Mouse (Mus musculus) urinary bladder, adult 2 months (tissue): ENCODE measurements around the gene Kcnq2. TPM values are rescaled to one million over a fixed set of nuclear protein-coding genes. Genes with fewer than 3 reads are reported as not detected.

Experiments used
- DNase-seq: peaks from one replicate; pipeline ENCODE4 v3.0.0; 2022; ENCODE audit warnings: low spot score
- polyA plus RNA-seq: library from polyadenylated mRNA; depleted of rRNA; stranded (reverse); fragments of >200 nt; gene quantifications from 2 replicates; pipeline ENCODE4 v1.2.3, GENCODE M21; 2012

Kcnq2 gene
- polyA plus RNA-seq, 1 experiment, result 0.07 TPM

DNA sequence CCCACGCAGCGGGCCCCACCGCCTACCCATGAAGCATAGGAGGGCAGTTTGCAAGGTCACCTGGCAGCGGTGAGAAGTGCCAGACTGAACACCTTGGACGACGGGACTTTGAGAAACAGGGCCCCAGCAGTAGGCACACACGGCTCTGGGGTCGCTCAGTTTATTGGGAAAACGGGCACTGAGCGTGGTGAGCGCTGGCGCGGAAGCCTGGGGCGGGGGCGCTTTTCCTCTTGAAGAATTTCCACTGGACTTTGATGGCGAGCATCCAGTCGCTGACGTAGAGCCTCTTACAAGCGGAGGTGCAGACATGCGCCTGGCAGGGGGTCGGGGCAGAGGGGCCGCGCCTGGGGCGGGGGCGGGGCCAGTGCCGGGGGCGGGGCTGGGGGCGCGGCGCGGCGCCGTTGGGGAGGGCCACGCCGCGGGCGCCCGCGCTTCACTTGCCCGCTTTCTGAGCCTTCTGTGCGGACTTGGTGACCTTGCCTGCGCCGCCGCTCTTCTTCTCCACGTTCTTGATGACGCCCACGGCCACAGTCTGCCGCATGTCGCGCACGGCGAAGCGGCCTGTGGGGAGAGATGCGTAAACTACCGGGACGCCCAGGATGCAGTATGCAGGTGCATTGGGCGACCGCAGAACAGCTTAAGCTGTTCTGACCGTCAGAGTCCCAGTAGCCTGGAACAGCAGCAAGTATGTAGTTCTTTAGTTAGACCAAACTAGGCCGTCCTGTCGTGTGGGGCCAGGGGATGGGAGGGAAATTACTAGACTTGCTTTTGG is 12.6 kb upstream of the Kcnq2 start:
- DNase-seq, result no peak

DNA sequence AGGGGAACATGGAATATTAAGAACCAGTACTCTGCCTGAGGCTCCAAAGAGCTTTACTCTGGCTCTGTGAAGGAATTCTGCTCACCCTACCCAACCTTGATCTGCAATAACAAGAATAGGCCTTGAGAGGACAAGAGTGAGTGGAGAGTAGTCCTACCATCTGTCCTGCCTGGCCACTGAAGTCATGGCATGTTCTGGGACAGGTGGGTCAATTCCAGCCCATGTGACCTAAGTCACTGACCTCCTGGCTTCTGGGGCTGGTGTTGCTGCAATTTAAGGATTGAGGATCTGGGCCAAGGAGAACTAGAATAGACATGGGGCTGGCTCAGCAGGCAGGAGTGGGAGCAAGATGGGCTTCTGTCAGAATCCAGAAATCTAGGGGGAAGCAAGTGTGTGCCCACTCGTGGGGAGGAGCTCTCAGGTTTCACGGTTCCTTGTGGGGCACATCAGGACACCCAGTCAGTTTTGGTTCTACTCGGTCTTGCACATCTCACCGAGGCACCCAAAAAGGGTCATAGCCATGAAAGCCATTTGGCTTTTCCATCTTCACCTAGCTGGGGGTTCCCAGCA is 12.0 kb upstream of the Kcnq2 start:
- DNase-seq, result no peak

DNA sequence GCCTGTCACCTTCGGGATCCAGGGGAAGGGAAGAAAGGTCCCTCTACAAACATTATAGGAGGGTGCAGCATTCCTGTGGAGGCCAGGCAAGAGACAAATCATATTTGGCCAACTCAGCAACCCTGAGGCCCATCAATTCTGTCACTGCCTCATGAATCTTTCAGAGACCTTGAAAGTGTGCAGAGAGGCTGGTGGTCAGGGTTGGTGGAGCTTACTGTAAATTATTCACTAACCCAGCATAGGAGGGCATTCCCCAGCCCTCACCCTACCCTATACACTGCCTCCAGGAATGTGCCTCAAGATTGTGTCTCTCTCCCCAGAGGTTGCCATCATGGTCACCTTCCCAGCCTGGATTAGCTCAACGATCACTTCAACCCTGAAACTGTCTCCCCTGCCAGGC is 9.6 kb upstream of the Kcnq2 start:
- no peak for DNase-seq

DNA sequence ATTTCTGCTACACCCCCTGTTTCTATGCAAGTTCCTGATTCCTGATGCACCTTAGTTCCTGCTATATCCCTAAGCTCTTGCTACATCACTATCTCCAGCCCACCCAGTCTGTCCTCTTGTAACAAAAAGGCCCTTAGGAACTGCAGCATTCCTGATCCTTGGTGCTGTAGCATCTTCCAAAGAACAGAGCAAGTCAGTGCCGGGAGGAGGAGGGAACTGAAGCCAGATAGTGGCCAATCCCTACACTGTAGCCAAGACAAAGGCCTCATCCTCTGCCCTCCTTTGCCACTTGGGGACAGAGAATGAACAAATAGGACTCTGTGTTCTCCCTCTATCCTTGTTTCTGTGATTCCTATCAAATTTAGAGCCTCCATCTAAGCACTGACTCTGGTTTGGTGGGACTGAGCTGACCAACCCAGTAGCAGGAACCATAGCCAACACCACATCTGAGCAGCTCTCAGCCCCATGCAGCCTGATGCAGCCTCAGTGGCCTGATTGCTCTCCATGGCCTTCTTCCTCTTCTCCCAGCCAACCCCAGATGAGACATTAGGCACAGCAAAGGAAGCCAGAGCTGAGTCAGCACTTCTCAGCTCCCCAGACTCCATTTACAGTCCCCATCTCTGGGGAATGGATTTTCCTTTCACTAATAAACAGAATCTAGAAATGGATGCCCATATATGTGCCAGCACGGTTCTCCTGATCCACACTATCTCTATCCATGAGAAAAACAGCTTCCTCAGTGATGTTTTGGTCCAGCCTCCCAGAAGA is 8.6 kb upstream of the Kcnq2 start:
- DNase-seq, result no peak

DNA sequence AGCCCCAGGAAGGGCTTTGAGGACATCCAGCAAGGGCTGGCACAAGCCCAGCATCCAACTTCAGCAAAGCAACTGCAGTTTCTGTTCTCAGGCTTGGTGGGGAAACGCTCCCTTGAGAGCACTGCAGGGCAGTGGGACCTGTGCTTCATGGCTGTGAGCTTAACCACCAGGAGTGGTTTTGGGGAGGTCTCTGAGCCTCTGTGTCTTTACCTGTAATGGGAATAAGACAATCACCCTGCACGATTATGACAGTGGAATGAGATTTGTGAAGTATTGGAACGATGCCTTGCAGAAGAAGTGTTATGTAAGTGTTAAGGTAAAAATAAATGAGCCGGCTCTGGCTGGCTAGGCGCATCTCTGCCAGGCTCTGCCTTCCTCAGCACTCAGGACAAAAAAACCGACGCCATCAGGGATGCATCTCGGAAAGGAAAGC is 7.6 kb upstream of the Kcnq2 start:
- DNase-seq, result no peak

DNA sequence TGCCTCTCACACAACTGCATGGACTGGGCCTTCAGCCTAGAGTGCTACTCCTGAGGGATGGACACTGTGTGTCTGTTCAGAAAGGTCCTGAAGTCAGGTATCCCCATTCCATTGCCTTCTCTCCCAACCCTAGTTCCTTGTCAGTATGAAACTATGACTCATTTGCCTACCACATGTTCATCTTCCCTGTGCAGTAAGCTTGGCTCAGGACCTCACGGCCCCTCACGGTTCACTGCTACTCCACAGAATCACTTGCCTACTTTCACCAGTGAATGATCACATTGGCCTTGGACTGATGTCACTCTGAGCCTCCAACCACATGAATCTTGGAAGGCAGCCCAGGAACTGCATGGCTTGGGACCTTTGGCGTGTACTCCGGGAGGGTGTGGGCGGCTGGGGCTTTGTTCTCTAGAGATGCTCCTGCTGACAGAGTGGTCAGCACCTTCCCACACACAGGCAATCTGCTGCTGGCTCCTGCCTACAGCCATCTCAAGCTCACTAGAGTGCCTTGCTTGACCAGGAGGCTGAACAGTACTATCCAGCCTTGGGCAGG is 4.6 kb upstream of the Kcnq2 start:
- DNase-seq, result no peak

DNA sequence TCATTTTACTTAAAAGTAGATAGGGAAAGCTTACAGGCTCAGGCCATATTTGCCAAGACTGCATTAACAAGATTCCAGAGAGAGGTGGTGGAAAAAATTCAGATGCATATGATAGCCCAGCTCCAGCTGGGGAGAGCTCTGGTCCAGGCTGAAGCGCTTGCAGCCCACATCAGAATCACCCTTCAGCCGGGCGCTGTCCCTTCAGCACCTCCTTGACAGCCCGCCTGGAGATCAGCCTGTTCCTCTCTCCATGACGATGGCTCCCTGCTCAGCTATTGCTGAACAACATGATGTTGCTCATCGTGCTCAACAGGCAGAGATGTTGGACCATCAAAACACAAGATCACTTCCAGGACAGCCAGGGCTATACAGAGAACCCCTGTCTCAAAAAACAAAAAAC is 1.8 kb upstream of the Kcnq2 start:
- DNase-seq, result no peak

DNA sequence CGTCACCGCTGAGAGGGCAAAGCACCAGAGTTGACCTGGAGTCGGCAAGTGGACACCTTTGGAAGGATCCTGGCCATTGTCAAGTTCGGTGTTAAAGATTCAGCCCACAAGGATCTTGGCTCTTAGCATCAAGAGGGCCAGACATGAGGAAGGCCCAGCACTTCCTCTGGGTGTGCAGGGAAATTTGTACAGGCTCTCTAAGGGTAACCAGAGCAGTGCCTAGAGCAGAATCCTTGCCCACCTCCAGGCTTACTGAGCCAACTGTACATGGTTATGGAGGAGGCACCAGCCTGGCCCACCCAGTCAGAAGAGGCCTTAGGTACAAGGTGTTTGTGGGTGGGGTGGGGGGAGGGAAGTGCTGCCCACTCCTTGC is 332 bp upstream of the Kcnq2 start:
- DNase-seq, result no peak

DNA sequence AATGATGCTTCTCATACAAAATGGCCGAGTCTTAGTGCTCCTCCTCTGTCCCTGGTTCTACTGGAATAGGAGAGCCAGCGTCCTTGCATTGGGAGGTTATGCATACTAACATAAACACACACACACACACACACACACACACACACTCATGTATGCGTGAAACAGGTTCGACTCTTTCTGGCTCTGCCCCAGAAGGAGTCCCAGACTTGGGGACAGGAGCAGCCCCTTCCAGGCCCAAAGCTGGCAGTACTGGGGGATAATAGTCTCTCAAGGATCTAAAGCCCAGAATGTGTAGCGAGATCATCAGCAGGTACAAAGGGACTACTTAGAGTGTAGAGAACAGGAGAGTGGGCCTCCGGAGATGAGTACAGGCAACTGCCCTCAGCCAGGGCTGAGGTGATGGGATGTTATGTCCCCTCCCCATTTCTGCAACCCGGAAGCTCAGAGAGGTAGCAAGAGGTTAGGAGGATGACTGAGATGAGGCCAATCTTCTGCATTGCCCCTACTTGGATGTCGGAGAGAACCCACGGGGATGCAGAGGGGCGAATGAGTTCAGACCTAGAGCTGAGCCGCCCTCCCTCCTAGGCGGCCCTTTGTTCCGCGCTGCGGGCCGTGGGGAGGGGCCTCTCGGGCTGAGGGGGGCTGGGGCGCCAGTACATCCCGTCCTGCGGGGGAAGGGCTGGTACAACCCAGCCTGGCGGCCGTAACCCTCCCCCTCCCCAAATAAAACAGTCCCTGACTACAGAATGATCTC is 1.1 kb downstream of the Kcnq2 start:
- no peak for DNase-seq

DNA sequence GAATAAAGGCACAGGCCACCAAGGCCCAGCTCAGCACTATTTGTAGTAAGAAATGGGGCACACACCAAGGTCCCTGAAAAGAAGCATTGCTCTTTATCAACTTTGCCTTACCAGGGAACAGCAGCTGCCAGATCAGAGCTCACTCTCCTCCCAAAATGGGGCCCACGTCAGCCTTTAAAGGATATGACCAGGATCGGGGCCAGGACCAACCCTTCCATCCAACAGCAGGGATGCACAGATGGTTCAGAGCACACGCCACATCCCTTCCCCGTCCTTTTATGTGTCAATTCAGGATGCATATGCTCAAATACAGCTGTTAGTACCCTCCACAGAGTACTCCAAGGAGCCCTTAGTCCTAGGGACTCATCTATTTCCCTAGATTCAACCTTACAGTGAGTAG is 4.9 kb downstream of the Kcnq2 start:
- no peak for DNase-seq

DNA sequence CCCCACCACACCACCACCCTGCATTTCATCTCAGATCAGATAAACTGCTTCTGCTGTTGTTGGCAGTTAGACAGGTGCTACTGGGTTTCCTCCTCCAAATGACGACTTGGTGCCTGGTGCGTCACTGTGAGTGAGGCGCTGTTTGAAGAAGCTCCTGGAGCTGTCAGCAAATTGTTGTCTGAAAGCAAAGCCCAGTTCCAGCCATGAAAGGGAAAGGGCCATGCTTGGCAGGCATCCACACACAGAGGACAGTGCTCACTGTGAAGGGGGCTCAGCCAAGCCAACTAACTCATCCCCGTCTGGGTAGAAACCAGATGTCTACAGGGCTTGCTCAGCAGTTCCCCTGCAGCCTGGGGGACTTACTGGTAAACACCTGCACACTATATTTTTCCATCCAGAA is 6.1 kb downstream of the Kcnq2 start:
- no peak for DNase-seq

DNA sequence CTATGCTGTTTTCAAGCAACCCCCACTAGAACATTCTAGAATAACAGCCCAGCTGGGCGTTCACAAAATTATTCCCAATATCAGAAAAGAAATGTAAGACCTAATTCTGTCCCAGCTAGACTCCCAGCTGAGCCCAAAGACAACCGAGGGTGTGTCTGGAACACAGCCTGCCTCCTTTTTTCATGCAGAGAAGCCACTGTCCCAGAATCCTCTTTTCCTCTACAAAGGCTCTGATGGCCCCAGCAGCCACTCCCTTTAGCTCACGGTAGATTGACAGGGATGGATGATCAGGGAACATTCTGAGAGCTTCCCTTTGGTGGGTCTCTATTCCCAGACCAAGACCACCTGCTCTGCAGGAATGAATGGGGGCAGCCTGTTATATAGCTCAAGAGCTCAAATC is 7.3 kb downstream of the Kcnq2 start:
- no peak for DNase-seq

DNA sequence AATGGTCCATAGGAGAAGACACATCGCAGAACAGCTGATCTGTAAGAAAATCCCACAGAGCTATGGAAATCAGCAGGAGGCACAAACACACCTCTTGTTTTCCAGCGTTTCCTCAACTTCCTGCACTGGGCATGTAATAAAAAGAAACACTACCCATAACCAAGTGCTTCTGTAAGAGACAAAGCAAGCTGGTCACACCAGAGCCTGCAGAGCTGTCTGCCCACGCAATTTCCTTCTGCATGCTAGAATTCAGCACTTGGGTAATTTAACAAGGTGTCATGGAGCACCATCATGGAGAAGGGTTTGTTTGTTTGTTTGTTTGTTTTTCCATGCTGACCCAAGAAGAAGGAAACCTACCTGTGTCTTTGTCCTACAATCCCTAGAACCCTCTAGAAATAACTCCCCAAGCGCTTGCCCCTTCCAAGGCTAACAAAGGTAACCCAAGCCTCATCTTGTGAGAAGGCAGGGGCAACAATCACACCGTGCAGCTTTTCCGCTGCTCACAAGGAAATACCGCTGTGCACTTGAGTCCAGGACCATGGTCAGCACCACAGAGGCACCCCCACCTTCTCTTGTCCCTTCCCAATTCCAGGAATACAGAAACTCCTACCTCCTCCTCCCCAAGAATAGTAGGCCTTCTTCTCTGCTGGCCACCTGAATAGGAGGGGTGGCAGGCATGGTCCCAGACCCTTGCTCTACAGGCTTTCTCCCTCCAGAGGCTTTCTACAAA is 9.2 kb downstream of the Kcnq2 start:
- no peak for DNase-seq

DNA sequence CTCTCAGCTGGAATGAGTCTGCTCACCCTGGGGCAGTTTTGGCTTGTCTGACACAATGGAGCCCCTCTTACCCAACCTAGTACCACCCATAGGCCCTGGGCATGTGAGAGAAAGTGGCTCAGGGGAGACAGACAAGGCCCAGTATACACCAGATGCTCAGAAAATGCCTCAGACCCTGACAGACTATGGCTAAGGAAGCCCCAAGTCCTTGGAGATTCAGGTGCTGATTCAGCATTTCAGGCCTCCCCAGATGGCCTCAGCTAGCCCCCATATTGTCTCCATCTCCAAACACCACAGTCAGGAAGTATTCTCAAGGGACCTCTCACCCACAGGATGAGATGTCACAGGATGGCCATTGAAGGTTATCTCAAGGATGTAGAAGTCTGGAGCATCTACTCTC is 12.5 kb downstream of the Kcnq2 start:
- DNase-seq, result no peak

DNA sequence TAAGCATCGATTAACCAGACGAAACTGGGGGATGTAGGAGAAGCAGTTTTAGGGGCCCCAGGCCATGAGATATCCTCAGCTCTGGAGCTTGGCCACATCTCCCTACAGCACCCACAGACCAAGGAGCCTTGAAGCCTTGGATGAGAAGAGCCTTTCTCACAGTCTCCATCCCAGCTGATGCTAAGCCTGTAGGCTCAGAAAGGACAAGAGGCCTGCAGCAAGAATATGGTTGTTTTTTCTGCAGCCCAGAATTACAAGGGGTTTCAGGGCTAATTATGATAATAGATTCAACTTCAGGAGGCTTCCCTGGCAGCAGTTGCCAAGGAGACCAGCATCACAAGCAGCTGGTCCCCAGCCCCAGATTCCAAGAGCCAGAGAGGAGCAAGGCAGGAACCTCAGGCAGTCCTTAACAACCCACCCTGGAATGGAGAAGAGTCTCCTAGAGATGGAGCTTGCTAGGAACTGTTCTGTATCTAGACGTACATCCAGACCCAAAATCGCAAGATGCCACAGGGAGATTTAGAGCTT is 14.1 kb downstream of the Kcnq2 start:
- DNase-seq, result no peak

DNA sequence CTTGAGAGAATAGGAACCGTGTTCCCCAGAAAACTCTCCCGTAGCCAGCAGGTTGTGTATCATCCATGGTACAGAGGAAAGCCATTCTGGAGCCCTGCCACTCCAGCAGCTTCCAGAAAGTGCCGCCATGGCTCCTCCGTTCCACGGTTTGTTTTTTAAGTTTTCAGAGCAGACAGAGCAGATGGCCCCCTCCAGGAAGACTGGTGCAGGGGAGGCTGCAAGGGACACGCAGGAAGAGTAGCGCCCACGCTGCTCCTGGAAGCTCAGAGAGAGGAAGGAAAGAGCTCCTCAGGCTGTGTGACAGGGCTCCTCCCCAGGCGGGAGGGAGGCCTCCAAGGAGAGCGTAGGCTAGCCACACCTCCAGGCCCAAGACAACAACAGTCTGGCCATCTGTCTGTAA is 15.1 kb downstream of the Kcnq2 start:
- DNase-seq, result no peak

DNA sequence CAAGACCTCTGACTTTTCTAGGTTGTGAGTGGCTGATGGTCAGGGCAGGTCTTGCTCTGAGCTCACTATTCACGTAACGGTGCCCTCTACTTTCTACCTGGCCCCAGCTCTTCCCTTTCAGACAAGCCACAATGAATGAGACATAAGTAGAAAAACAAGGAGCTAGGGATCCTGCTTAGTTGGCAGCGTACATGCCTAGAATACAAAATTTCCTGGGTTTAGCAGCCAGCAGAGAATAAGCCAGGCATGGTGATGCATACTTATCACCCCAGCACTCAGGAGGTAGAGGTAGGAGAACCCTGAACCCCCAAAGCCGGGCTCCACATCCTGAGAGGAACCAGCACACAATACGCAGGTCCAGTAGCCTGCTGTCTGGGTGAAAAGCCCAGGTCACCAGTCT is 18.7 kb downstream of the Kcnq2 start:
- DNase-seq, result no peak

DNA sequence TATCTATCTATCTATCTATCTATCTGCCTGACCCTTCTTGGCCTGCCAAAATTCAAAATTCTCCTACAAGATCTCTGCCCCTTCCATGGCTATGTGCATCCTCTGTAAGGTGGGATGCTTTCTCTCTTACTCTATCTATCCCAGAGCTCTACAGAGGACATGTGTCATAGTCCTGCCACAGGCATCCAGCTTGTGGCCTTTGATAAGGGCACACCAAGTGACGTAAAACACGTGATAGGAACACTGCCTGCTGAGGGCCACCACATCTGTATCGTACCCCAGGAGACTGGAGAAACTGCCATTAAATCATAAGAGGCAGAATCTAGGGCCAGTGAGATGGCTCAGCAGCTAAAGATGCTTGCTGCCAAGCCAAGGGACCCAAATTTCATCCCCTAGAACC is 19.7 kb downstream of the Kcnq2 start:
- DNase-seq, result no peak

DNA sequence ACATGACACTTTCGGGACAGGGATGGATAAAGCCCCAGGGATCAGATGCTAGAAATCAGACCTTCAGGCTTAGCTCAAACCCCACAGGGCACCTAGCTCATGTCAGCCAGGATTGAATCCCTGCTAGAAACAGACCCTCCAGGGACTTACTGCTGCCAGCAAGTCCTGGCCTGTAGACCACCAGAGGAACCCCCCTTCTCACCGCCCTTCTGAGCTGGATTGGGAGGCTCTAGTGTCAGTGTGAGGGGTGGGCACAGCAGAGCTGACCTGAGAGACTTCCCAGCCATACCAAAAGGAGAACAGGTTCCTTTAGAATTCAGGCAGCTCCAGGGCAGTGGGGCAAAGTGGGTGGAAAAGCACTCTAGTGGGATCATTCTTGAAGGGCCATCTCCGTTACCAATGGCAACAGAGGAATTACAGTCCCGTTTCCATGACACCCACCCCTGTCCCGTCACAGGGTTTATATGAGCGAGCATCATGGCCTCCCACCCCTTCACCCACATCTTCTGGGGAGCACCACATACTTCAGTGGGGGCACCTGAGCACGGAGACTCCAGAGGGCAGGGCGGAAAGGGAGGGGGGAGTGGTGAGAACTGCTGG is 21.2 kb downstream of the Kcnq2 start:
- DNase-seq, result no peak

DNA sequence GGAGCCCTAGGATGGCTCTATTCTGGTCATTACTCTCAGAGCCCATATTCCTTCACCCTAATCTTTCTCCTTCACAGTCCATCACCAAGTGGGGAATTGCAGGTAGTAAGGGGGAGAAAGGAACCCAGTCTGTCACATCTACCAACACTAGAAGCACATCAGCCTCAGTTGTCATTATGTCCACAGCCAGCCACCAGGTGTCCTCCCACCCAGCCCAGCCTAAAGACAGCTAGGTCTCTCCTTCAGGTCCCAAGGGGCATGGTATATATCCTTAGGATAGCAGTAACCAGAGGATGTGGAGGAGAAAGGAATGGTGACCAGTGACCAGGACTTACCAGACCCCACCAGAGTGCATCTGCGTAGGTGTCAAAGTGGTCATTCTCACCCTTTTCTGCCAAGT is 23.4 kb downstream of the Kcnq2 start:
- no peak for DNase-seq

DNA sequence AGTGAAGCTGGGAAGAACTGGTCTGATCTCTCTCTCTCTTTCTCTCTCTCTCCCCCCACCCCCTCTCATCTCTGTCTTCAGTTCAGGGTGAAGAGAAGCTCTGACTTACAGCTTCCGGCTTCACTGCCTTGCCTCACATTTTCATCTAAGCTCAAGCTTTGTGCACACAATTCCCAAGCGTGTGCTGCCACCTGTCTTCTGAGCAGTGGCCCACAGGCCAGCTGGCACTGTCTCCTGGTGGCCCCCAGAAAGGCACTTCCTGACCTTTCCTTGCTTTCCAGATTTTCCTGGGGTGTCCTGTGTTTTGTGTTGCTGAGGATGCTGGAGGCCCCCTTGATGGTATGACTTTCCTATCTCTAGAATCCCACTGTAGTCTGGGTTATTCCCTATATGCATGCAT is 31.0 kb downstream of the Kcnq2 start:
- DNase-seq, result no peak
